Mouse (Mus musculus) embryo, embryonic 10 days (tissue): Measurements from ENCODE around the gene Padi1.

ENCODE experiments used
- DNase-seq: peaks from one replicate; pipeline ENCODE4 v3.0.0-alpha.2; 2015; ENCODE audit warnings: low spot score

Gene Padi1

GRCm38 (mm10) chr4:140815996-140816917 lies 29.3 kb downstream of the Padi1 start:
- DNase-seq: no peak

- DNase-seq: no peak
These were observed 30.1 kb downstream of the Padi1 start for GRCm38 (mm10) chr4:140815496-140815895.

GRCm38 (mm10) chr4:140814241-140815225 lies 31.0 kb downstream of the Padi1 start:
- DNase-seq: peak; percentile 69

- DNase-seq: no peak
These were observed 32.0 kb downstream of the Padi1 start for GRCm38 (mm10) chr4:140813358-140814185.

GRCm38 (mm10) chr4:140812609-140813008 lies 33.0 kb downstream of the Padi1 start:
- DNase-seq: no peak

GRCm38 (mm10) chr4:140812191-140812590 lies 33.4 kb downstream of the Padi1 start:
- DNase-seq: no peak

- peak; percentile 30 for DNase-seq
These were observed 34.9 kb downstream of the Padi1 start, which contains the start of gene Padi3 for GRCm38 (mm10) chr4:140810458-140811260. TSS of gene Padi3 (minus strand) at chr4:140810648.

- DNase-seq: no peak
These were observed 36.5 kb downstream of the Padi1 start for GRCm38 (mm10) chr4:140809118-140809517.

- DNase-seq: no peak
These were observed 41.0 kb downstream of the Padi1 start for GRCm38 (mm10) chr4:140804601-140805000.

GRCm38 (mm10) chr4:140801364-140801763 lies 44.2 kb downstream of the Padi1 start:
- DNase-seq: no peak

- DNase-seq: no peak
These were observed 48.8 kb downstream of the Padi1 start for GRCm38 (mm10) chr4:140796786-140797185.

- DNase-seq: no peak
These were observed 50.9 kb downstream of the Padi1 start for GRCm38 (mm10) chr4:140794678-140795077.

- DNase-seq: peak; percentile 18
These were observed 51.8 kb downstream of the Padi1 start for GRCm38 (mm10) chr4:140793795-140794194.

- no peak for DNase-seq
These were observed 53.0 kb downstream of the Padi1 start for GRCm38 (mm10) chr4:140792584-140792983.

GRCm38 (mm10) chr4:140791071-140791470 lies 54.5 kb downstream of the Padi1 start:
- DNase-seq: no peak

GRCm38 (mm10) chr4:140789983-140790382 lies 55.6 kb downstream of the Padi1 start:
- DNase-seq: no peak

- peak; percentile 78 for DNase-seq
These were observed 56.6 kb downstream of the Padi1 start for GRCm38 (mm10) chr4:140788983-140789382.

GRCm38 (mm10) chr4:140788264-140788663 lies 57.3 kb downstream of the Padi1 start:
- DNase-seq: no peak

- DNase-seq: no peak
These were observed 58.2 kb downstream of the Padi1 start for GRCm38 (mm10) chr4:140787414-140787813.

GRCm38 (mm10) chr4:140785217-140785616 lies 60.4 kb downstream of the Padi1 start:
- DNase-seq: no peak
